Mouse (Mus musculus) hindbrain, embryonic 16.5 days (tissue): ENCODE results near the gene Marc2. TPM values are rescaled to one million over a fixed set of nuclear protein-coding genes. Genes with fewer than 3 reads are reported as not detected.

Source experiments
- ATAC-seq: fragments of 200-750 bp; cut with Nextera tagmentation; 2 replicates; pipeline ENCODE4 v1.8.0; 2017; ENCODE audit warnings: moderate TSS enrichment, moderate library complexity
- H3K27ac ChIP-seq: fragments of 300-500 bp; sonication (generic); 2 replicates; pipeline ENCODE4 v1.5.1; 2014; ENCODE audit warnings: low read depth, mild to moderate bottlenecking, control low read depth, low read length, moderate library complexity
- H3K27me3 ChIP-seq: fragments of 300-500 bp; sonication (generic); replicated peaks from 2 replicates; pipeline ENCODE4 v1.6.1; 2014; ENCODE audit warnings: low read length; ENCODE audit not compliant: control insufficient read depth, insufficient read depth
- H3K36me3 ChIP-seq: fragments of 300-500 bp; sonication (generic); 2 replicates; pipeline ENCODE4 v1.6.1; 2014; ENCODE audit warnings: mild to moderate bottlenecking, low read length, moderate library complexity, mixed read lengths; ENCODE audit not compliant: control insufficient read depth, insufficient read depth
- H3K4me1 ChIP-seq: fragments of 300-500 bp; sonication (generic); 2 replicates; pipeline ENCODE4 v1.6.1; 2014; ENCODE audit warnings: low read depth, low read length; ENCODE audit not compliant: control insufficient read depth, insufficient read depth
- H3K4me2 ChIP-seq: fragments of 300-500 bp; sonication (generic); 2 replicates; pipeline ENCODE4 v1.6.1; 2014; ENCODE audit warnings: mild to moderate bottlenecking, low read length, control low read depth, moderate library complexity
- H3K4me3 ChIP-seq: fragments of 300-500 bp; sonication (generic); 2 replicates; pipeline ENCODE4 v1.5.1; 2014; ENCODE audit warnings: mild to moderate bottlenecking, low read length, control low read depth, moderate library complexity
- H3K9ac ChIP-seq: fragments of 300-500 bp; sonication (generic); 2 replicates; pipeline ENCODE4 v1.6.1; 2014; ENCODE audit warnings: low read depth, mild to moderate bottlenecking, control low read depth, low read length, moderate library complexity
- H3K9me3 ChIP-seq: fragments of 300-500 bp; sonication (generic); 2 replicates; pipeline ENCODE4 v1.6.1; 2014; ENCODE audit warnings: mild to moderate bottlenecking, low read length, moderate library complexity; ENCODE audit not compliant: control insufficient read depth
- WGBS: fragments of 180-500 bp; shearing (Covaris S2); extraction: QIAGEN DNeasy Blood & Tissue Kit; methylation state at CpG from one replicate; pipeline ENCODE4 v1.1.7; 2014; 5-methylcytosine and 5-hydroxymethylcytosine counted together
- polyA plus RNA-seq: library from polyadenylated mRNA; unstranded; fragments of >200 nt; fragmentation: Nextera tagmentation; extraction: Ambion mirVana; gene quantifications from 2 replicates; pipeline ENCODE4 v1.2.1, GENCODE M21; 2015

The Marc2 gene
- 121 and 129 TPM in 2 replicates for polyA plus RNA-seq

DNA sequence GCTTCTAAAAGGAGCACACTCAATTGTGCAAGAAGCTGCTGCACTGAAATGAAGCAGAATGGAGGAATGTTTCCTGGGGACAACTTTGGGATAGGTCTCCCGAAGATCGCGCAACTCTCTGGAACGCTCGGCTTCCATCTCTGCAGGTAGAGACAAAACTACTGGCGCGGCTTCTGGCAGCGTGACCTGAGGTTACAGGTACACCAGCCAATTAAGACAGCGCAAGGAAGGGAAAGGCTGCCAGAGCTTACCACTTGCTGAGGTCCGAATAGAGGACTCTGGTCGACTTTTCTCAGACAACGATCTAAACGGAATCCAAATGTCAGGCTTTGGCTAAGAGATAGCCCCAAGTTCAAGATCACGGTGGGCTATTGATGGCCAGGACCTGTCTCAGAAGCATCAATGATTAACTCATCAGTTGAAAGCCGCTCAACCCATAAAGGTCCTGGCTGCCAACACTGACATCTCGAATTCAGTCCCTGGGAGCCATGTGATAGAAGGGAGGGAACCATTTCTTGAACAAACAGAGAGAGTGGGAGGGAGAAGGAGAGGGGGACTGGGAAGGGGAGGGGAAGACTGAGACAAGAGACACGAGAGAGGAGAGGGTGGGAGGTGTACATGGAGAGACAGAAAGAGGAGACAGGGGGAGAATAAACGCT, at the start of gene Marc2:
TSS of gene Marc2 (minus strand) at position 360 of the 659 bp plus-strand sequence.
- ATAC-seq: no peak; the same call in 1 of the 2 replicates
- H3K27me3 ChIP-seq: no peaks in the 10 kb centered on the region

DNA sequence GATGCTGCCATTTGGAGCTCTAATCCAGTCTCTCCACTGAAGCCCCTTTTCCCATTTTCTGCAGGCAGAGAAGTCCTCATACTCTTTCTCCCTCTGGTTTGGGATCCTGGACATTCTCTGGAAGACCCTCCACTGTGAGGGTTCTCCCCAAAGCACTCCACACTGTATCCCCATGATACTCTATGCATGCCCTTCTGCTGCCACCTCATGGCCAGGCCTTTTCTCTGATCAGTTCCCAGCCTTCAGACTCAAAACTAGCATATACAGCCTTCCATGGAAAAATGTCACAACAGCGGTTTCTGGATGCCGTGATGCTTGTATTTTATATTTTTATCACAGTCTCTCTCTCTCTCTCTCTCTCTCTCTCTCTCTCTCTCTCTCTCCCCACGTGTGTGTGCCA, 45.7 kb upstream of the Marc2 start:
- no peaks in the 10 kb centered on the region for H3K4me1 ChIP-seq
- H3K9ac ChIP-seq: no peak overlapping the region
- H3K36me3 ChIP-seq: no peaks in the 10 kb centered on the region
- no peak overlapping the region for H3K4me3 ChIP-seq
- no peak for ATAC-seq
- H3K27me3 ChIP-seq: no peaks in the 10 kb centered on the region
- WGBS: 84% methylated on average over 3 of the region's 3 CpGs
- no peak overlapping the region for H3K4me2 ChIP-seq
- no peak overlapping the region for H3K27ac ChIP-seq
- no peaks in the 10 kb centered on the region for H3K9me3 ChIP-seq

More for the DNA sequence above, at the start of gene Marc2:
- peak within 1 kb of the TSS; percentile 94 for H3K9ac ChIP-seq
- no peaks in the 10 kb centered on the region for H3K9me3 ChIP-seq
- WGBS: 4% methylated on average over 18 of the region's 18 CpGs
- H3K27ac ChIP-seq: peak within 1 kb of the TSS; percentile 76
- peak within 1 kb of the TSS; percentile 84 for H3K4me3 ChIP-seq
- peaks cover 13% of the 10 kb centered on the region for H3K4me1 ChIP-seq
- no peaks in the 10 kb centered on the region for H3K36me3 ChIP-seq
- H3K4me2 ChIP-seq: peak within 1 kb of the TSS; percentile 88

DNA sequence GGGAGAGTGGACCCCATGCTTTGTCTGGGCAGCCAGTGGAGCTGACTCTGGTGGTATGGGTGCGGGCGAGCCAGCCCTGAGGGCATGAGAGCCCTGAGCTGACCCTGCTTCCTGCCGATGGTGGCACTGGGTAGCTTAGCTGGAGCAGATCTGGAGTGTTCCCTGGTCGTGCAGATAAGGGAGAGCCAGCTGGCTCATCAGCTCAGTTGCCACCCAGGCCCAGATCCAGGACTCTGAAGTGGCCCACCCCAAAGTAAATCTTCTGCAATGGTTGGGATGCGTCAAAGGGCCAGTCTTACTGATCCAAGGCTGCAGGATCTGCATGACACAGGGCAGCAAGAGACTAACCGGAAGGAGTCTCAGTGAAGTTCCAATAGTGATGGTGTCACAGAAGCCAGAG, 43.2 kb upstream of the Marc2 start:
- 90% methylated on average over 6 of the region's 6 CpGs for WGBS

DNA sequence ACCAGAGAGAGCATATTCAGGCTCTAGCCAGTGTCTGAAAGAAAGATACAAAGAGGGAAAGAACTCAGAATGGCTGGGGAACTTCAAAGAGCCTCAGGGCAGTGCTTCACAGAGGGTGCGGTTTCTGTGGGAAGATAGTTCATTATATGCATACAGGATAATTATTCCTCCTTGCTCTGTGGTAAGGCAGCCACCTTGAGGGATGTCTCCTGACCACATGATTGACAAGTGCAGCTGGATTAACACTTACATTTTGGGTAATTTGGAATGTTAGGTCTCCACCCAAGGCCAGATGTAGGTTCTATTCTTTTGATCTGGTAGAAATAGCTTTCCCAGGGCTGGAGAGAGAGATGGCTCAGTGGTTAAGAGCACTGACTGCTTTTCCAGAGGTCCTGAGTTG, 39.9 kb upstream of the Marc2 start:
- no peak overlapping the region for H3K4me2 ChIP-seq

More for the DNA sequence above, 43.2 kb upstream of the Marc2 start:
- no peaks in the 10 kb centered on the region for H3K4me1 ChIP-seq
- no peak overlapping the region for H3K4me2 ChIP-seq
- ATAC-seq: no peak
- H3K9ac ChIP-seq: no peak overlapping the region
- no peak overlapping the region for H3K27ac ChIP-seq
- no peak overlapping the region for H3K4me3 ChIP-seq
- H3K36me3 ChIP-seq: no peaks in the 10 kb centered on the region
- no peaks in the 10 kb centered on the region for H3K9me3 ChIP-seq
- H3K27me3 ChIP-seq: 0 out of 2 replicates have a peak, but pooled peaks cover 3% of the 10 kb centered on the region

DNA sequence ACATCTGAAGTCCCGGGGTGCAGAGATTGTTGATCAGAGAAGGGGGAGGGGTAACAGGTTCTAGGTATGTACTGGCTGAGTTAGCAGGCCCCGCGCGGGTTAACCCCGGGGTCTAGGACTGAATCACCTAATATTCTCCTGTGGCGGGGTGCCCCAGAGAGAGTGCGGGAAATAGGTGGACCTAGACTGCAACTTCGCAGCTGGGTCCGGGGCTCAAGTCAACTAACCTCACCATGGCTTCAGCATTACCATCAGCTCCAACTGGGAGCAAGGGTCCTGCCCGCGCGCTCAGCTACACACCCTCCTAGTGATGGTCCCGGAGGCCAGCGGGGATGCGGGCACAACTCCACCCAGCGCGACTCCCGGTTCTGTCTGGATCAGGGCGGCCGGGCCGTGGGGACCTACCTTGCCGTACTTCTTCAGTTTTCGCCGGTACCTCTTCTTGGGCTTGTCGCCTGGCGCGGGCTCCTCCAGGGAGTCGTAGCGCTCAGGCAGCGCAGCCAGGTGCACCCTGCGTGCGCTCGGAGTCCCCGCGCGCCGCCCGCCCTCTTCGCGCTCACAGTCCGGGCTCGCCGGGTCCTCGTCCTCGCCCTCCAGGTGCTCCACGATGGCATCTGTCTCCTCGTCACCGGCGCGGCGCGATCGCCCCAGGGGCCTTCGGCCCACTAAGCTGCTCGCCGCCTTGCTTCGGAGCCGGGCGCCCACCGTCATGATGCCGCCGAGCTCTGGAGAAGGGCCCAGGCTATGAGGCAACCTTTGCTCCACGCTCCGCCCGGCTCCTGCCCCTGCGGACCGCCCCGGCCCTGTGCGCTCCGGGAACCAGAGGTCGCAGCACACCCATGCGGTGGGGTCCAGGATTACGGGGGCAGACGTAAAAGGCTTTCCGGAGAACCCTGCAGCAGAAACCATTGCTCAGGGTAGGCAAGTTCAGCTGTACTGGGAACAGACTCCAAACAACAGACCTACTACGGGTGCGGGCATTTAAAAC, 36.3 kb upstream of the Marc2 start, which contains the start of gene C130074G19Rik:
TSS of gene C130074G19Rik (minus strand) at position 938 of the 988 bp plus-strand sequence.
- Histone ChIP-seq H3K4me2 (peak within 1 kb of the TSS; percentile 95), H3K4me3 (peak within 1 kb of the TSS; percentile 57), H3K4me1 (peaks cover 8% of the 10 kb centered on the region), H3K27ac (no peak within 1 kb of the TSS), H3K9ac (peak within 1 kb of the TSS; percentile 67), H3K36me3 (no peaks in the 10 kb centered on the region), H3K27me3 (peaks cover 22% of the 10 kb centered on the region), H3K9me3 (no peaks in the 10 kb centered on the region; the same call in 1 of the 2 replicates)
- peak; percentile 52; the same call in 1 of the 2 replicates for ATAC-seq
- whole genome bisulfite sequencing: 3% methylated on average over 67 of the region's 77 CpGs

More for the DNA sequence above, 39.9 kb upstream of the Marc2 start:
- no peaks in the 10 kb centered on the region for H3K9me3 ChIP-seq
- no peak overlapping the region for H3K9ac ChIP-seq
- no peaks in the 10 kb centered on the region for H3K36me3 ChIP-seq
- H3K27ac ChIP-seq: no peak overlapping the region
- H3K4me1 ChIP-seq: peaks cover 8% of the 10 kb centered on the region
- WGBS: 68% methylated on average over 1 of the region's 1 CpGs
- H3K4me3 ChIP-seq: no peak overlapping the region
- ATAC-seq: no peak
- H3K27me3 ChIP-seq: peaks cover 22% of the 10 kb centered on the region

DNA sequence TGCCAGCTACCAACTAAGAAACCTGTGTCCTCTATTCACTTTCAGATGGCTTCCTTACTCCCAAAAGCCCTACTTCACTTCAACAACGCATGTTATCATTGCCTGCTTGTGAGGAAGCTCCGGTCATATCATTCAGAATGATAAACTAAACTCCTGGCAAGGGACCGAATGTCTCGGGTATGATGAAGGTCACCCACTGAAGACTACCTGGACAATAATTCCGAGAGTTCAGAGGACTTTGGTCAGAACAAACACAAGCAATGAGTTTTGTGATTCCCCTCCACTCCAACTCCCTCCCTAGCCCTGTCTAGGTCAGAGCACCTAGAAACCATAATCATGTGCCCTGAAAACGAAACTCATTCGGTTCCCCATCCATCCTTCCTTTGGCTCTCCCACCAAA, 35.6 kb upstream of the Marc2 start:
- WGBS: 74% methylated on average over 7 of the region's 7 CpGs
- H3K4me2 ChIP-seq: peak overlapping the region; percentile 95; the same call in 1 of the 2 replicates
- peaks cover 8% of the 10 kb centered on the region for H3K4me1 ChIP-seq
- H3K27me3 ChIP-seq: peaks cover 22% of the 10 kb centered on the region
- H3K27ac ChIP-seq: no peak overlapping the region
- H3K9ac ChIP-seq: no peak overlapping the region
- H3K36me3 ChIP-seq: no peaks in the 10 kb centered on the region
- H3K9me3 ChIP-seq: no peaks in the 10 kb centered on the region; the same call in 1 of the 2 replicates
- H3K4me3 ChIP-seq: peak overlapping the region; percentile 57
- ATAC-seq: no peak

DNA sequence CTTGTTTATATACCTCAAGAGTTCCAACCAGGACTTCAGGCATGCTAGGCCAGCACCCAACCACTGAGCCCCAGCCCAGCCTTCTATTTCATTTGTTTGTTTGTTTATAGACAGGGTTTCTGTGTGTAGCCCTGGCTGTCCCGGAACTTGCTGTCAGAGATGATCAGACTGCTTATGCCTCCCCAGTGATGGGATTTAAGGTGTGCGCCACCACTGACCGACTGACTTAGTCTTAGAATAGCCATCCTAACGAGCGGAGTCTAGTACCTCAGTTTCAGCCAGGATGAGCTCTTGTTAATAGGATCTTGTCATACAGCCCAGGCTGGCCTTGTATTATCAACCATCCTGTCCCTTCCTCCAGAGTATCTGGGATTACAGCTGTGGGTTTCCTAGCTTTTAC, 35.0 kb upstream of the Marc2 start:
- WGBS: 88% methylated on average over 5 of the region's 5 CpGs
- Histone ChIP-seq H3K4me1 (peaks cover 8% of the 10 kb centered on the region), H3K27ac (no peak overlapping the region), H3K36me3 (no peaks in the 10 kb centered on the region), H3K27me3 (peaks cover 22% of the 10 kb centered on the region), H3K9me3 (no peaks in the 10 kb centered on the region; the same call in 1 of the 2 replicates), H3K4me2 (no peak overlapping the region), H3K4me3 (no peak overlapping the region), H3K9ac (no peak overlapping the region)
- ATAC-seq: no peak

DNA sequence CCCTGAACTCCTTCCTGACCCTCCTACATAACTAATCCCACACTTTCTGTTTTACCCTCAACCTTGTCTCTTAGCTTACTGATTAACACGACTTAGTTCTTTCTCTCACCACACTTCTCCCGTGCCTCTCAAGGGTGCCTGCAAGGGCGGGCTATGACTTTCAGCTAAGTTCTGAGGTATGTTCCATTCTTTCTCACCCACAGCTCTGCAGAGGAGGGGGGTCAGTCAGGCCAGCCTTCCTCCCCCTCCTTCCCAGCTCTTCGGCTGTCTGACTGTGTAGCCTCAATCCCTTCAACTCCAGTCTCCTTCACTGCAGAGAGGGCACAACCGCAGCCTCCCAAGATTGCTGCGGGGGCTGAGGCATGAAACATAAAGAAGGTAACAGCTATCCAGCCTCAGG, 32.6 kb upstream of the Marc2 start:
- WGBS: 76% methylated on average over 6 of the region's 6 CpGs
- no peak overlapping the region for H3K27ac ChIP-seq
- H3K36me3 ChIP-seq: no peaks in the 10 kb centered on the region

DNA sequence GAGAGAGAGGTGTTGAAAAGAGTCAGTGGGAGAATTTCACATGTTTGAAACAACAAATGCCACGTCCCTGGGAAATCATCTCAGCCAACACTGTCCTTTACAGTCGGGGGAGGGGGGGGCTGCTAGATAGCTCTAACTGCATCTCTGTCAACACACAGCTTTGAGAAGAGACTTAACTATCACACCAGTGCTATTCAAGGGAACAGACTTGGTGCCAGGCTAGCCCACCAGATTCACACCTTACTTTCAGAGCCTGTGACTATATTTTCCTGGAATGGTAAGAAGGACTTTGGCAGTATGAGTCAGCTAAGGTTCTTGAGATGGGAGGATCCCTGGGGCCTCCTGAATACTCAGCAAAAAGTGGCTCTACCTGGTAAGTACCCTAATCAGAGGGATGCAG, 31.1 kb upstream of the Marc2 start:
- Histone ChIP-seq H3K4me3 (no peak overlapping the region), H3K27me3 (peaks cover 9% of the 10 kb centered on the region), H3K4me1 (no peaks in the 10 kb centered on the region; the same call in 1 of the 2 replicates), H3K9me3 (no peaks in the 10 kb centered on the region; the same call in 1 of the 2 replicates), H3K9ac (no peak overlapping the region), H3K4me2 (no peak overlapping the region), H3K27ac (no peak overlapping the region), H3K36me3 (no peaks in the 10 kb centered on the region)
- ATAC-seq: no peak
- 63% methylated on average over 2 of the region's 2 CpGs for WGBS

More for the DNA sequence above, 32.6 kb upstream of the Marc2 start:
- H3K9ac ChIP-seq: no peak overlapping the region
- H3K4me3 ChIP-seq: no peak overlapping the region
- no peak overlapping the region for H3K4me2 ChIP-seq
- H3K4me1 ChIP-seq: peaks cover 8% of the 10 kb centered on the region
- no peak for ATAC-seq
- no peaks in the 10 kb centered on the region; the same call in 1 of the 2 replicates for H3K9me3 ChIP-seq
- H3K27me3 ChIP-seq: peaks cover 17% of the 10 kb centered on the region
